In genomic region chr9:79809411-79809810, GRCm38 (mm10) we compare ENCODE assay signal across 11 mouse cellular contexts.
"Had no signal": no experiment of that assay in that cellular context is flagged by ENCODE, and none has a peak within 500 bp of the region (broad histone marks: within the 10 kb centered on the region; RNA-seq: fewer than 3 reads in every experiment).

No protein-coding gene starts in this region.

- H3K4me2 ChIP-seq: liver, embryonic 11.5 days; liver, embryonic 15.5 days; midbrain, embryonic 13.5 days had no signal

- H3K4me1 ChIP-seq: liver, embryonic 15.5 days; midbrain, embryonic 13.5 days had no signal

- H3K36me3 ChIP-seq: liver, embryonic 15.5 days; midbrain, embryonic 13.5 days had no signal

- DNase-seq: kidney, adult 18-20 months; kidney, postnatal 10 days; kidney, postnatal 4 days; left cerebral cortex, postnatal 4 days; lung, postnatal 14 days; right cerebral cortex, postnatal 14 days; thymus, postnatal 4 days had no signal

- H3K4me3 ChIP-seq: layer of hippocampus, adult 2 months; liver, embryonic 15.5 days; midbrain, embryonic 13.5 days had no signal

- H3K27ac ChIP-seq: layer of hippocampus, adult 2 months; liver, embryonic 15.5 days; midbrain, embryonic 13.5 days had no signal

- ATAC-seq: midbrain, embryonic 13.5 days had no signal

- H3K9ac ChIP-seq: liver, embryonic 15.5 days; midbrain, embryonic 13.5 days had no signal

- H3K9me3 ChIP-seq: liver, embryonic 15.5 days; midbrain, embryonic 13.5 days had no signal

- H3K27me3 ChIP-seq: liver, embryonic 15.5 days; midbrain, embryonic 13.5 days had no signal
